Mouse (Mus musculus) midbrain, embryonic 10.5 days (tissue): Measurements from ENCODE around the gene Nobox. TPM values are rescaled to one million over a fixed set of nuclear protein-coding genes. Genes with fewer than 3 reads are reported as not detected.

ENCODE experiments used
- DNase-seq: peaks from one replicate; pipeline ENCODE4 v3.0.0-alpha.2; 2017; ENCODE audit warnings: low spot score
- H3K27ac ChIP-seq: fragments of 300-500 bp; sonication (generic); replicated peaks from 2 replicates; pipeline ENCODE4 v1.5.1; 2016; ENCODE audit warnings: mild to moderate bottlenecking
- H3K27me3 ChIP-seq: fragments of 300-500 bp; sonication (generic); 2 replicates; pipeline ENCODE4 v1.6.1; 2016; ENCODE audit warnings: low read depth, mild to moderate bottlenecking; ENCODE audit not compliant: poor library complexity, severe bottlenecking
- H3K36me3 ChIP-seq: fragments of 300-500 bp; sonication (generic); 2 replicates; pipeline ENCODE4 v1.6.1; 2016; ENCODE audit warnings: mild to moderate bottlenecking, moderate library complexity
- H3K4me1 ChIP-seq: fragments of 300-500 bp; sonication (generic); 2 replicates; pipeline ENCODE4 v1.6.1; 2016
- H3K4me3 ChIP-seq: fragments of 300-500 bp; sonication (generic); 2 replicates; pipeline ENCODE4 v1.5.1; 2016; ENCODE audit warnings: mild to moderate bottlenecking, moderate library complexity
- H3K9me3 ChIP-seq: fragments of 300-500 bp; sonication (generic); replicated peaks from 2 replicates; pipeline ENCODE4 v1.6.1; 2016; ENCODE audit warnings: mild to moderate bottlenecking
- WGBS: fragments of 180-500 bp; shearing (Covaris S2); methylation state at CpG from one replicate; pipeline ENCODE4 v1.1.7; 2016; 5-methylcytosine and 5-hydroxymethylcytosine counted together
- polyA plus RNA-seq: library from polyadenylated mRNA; unstranded; fragments of >200 nt; fragmentation: Nextera tagmentation; extraction: Ambion mirVana; gene quantifications from 2 replicates; pipeline ENCODE4 v1.2.1, GENCODE M21; 2016

Gene Nobox
- polyA plus RNA-seq, 1 experiment from 2014 or later: not detected

- Histone ChIP-seq H3K4me3 (no peak overlapping the region), H3K36me3 (no peaks in the 10 kb centered on the region), H3K9me3 (no peaks in the 10 kb centered on the region), H3K27ac (no peak overlapping the region), H3K27me3 (no peaks in the 10 kb centered on the region), H3K4me1 (peaks cover 10% of the 10 kb centered on the region; the same call in 1 of the 2 replicates)
- 80% methylated on average over 6 of the region's 6 CpGs for WGBS
- no peak for DNase-seq
Measured at GRCm38 (mm10) chr6:43310071-43310470, 717 bp upstream of the Nobox start.

GRCm38 (mm10) chr6:43297508-43297850 is 11.9 kb downstream of the Nobox start:
- Histone ChIP-seq H3K36me3 (no peaks in the 10 kb centered on the region), H3K27me3 (no peaks in the 10 kb centered on the region), H3K9me3 (no peaks in the 10 kb centered on the region), H3K4me1 (peaks cover 10% of the 10 kb centered on the region), H3K27ac (no peak overlapping the region), H3K4me3 (no peak overlapping the region)
- WGBS: 22% methylated on average over 2 of the region's 2 CpGs
- DNase-seq: peak; percentile 27

- Histone ChIP-seq H3K4me3 (no peak overlapping the region), H3K9me3 (no peaks in the 10 kb centered on the region), H3K4me1 (peaks cover 10% of the 10 kb centered on the region), H3K36me3 (no peaks in the 10 kb centered on the region), H3K27me3 (no peaks in the 10 kb centered on the region), H3K27ac (no peak overlapping the region)
- no peak for DNase-seq
- WGBS: 48% methylated on average over 7 of the region's 7 CpGs
Measured at GRCm38 (mm10) chr6:43296798-43297507, 12.4 kb downstream of the Nobox start.

GRCm38 (mm10) chr6:43295908-43296307 is 13.4 kb downstream of the Nobox start:
- Histone ChIP-seq H3K36me3 (no peaks in the 10 kb centered on the region), H3K27me3 (no peaks in the 10 kb centered on the region), H3K27ac (no peak overlapping the region), H3K9me3 (no peaks in the 10 kb centered on the region), H3K4me3 (no peak overlapping the region), H3K4me1 (peaks cover 10% of the 10 kb centered on the region)
- 58% methylated on average over 5 of the region's 5 CpGs for WGBS
- no peak for DNase-seq

GRCm38 (mm10) chr6:43293175-43293574 is 16.2 kb downstream of the Nobox start:
- Histone ChIP-seq H3K4me1 (peaks cover 10% of the 10 kb centered on the region), H3K4me3 (no peak overlapping the region), H3K9me3 (no peaks in the 10 kb centered on the region), H3K27ac (no peak overlapping the region), H3K36me3 (no peaks in the 10 kb centered on the region), H3K27me3 (no peaks in the 10 kb centered on the region)
- WGBS: 84% methylated on average over 7 of the region's 7 CpGs
- no peak for DNase-seq

- H3K27ac ChIP-seq: no peak overlapping the region
- no peaks in the 10 kb centered on the region for H3K36me3 ChIP-seq
- no peaks in the 10 kb centered on the region for H3K27me3 ChIP-seq
- 85% methylated on average over 6 of the region's 6 CpGs for WGBS
- no peak for DNase-seq
- H3K9me3 ChIP-seq: no peaks in the 10 kb centered on the region
- H3K4me1 ChIP-seq: peaks cover 4% of the 10 kb centered on the region
- no peak overlapping the region for H3K4me3 ChIP-seq
Measured at GRCm38 (mm10) chr6:43292471-43293076, 16.8 kb downstream of the Nobox start.

- no peak overlapping the region for H3K27ac ChIP-seq
- 84% methylated on average over 3 of the region's 3 CpGs for WGBS
- no peak overlapping the region for H3K4me3 ChIP-seq
- H3K4me1 ChIP-seq: no peaks in the 10 kb centered on the region
- H3K9me3 ChIP-seq: no peaks in the 10 kb centered on the region
- H3K36me3 ChIP-seq: no peaks in the 10 kb centered on the region
- no peak for DNase-seq
- no peaks in the 10 kb centered on the region for H3K27me3 ChIP-seq
Measured at GRCm38 (mm10) chr6:43292041-43292440, 17.3 kb downstream of the Nobox start.

- Histone ChIP-seq H3K27me3 (no peaks in the 10 kb centered on the region), H3K9me3 (no peaks in the 10 kb centered on the region), H3K4me3 (no peak overlapping the region), H3K4me1 (no peaks in the 10 kb centered on the region), H3K36me3 (no peaks in the 10 kb centered on the region), H3K27ac (no peak overlapping the region)
- DNase-seq: no peak
- 89% methylated on average over 5 of the region's 5 CpGs for WGBS
Measured at GRCm38 (mm10) chr6:43280481-43280880, 28.9 kb downstream of the Nobox start.

- Histone ChIP-seq H3K9me3 (no peaks in the 10 kb centered on the region), H3K27ac (no peak overlapping the region), H3K4me1 (no peaks in the 10 kb centered on the region), H3K4me3 (no peak overlapping the region), H3K36me3 (no peaks in the 10 kb centered on the region), H3K27me3 (no peaks in the 10 kb centered on the region)
- no peak for DNase-seq
Measured at GRCm38 (mm10) chr6:43278247-43278646, 31.1 kb downstream of the Nobox start.

GRCm38 (mm10) chr6:43274123-43274522 is 35.2 kb downstream of the Nobox start:
- H3K4me1 ChIP-seq: no peaks in the 10 kb centered on the region
- H3K27me3 ChIP-seq: no peaks in the 10 kb centered on the region
- H3K27ac ChIP-seq: no peak overlapping the region
- no peaks in the 10 kb centered on the region for H3K36me3 ChIP-seq
- DNase-seq: no peak
- no peak overlapping the region for H3K4me3 ChIP-seq
- WGBS: 85% methylated on average over 4 of the region's 4 CpGs
- H3K9me3 ChIP-seq: no peaks in the 10 kb centered on the region

GRCm38 (mm10) chr6:43272597-43272996 is 36.8 kb downstream of the Nobox start:
- no peak overlapping the region for H3K27ac ChIP-seq

GRCm38 (mm10) chr6:43266356-43266755 is 43.0 kb downstream of the Nobox start:
- Histone ChIP-seq H3K27ac (no peak overlapping the region; the same call in 1 of the 2 replicates), H3K4me1 (peaks cover 14% of the 10 kb centered on the region), H3K9me3 (no peaks in the 10 kb centered on the region), H3K27me3 (peaks cover 42% of the 10 kb centered on the region), H3K4me3 (peak overlapping the region; percentile 70), H3K36me3 (no peaks in the 10 kb centered on the region)
- 4% methylated on average over 8 of the region's 8 CpGs for WGBS
- DNase-seq: peak; percentile 29

More at GRCm38 (mm10) chr6:43272597-43272996, 36.8 kb downstream of the Nobox start:
- H3K27me3 ChIP-seq: no peaks in the 10 kb centered on the region
- no peak for DNase-seq
- H3K36me3 ChIP-seq: no peaks in the 10 kb centered on the region
- no peaks in the 10 kb centered on the region for H3K9me3 ChIP-seq
- H3K4me3 ChIP-seq: no peak overlapping the region
- no peaks in the 10 kb centered on the region for H3K4me1 ChIP-seq

- H3K27me3 ChIP-seq: peaks cover 42% of the 10 kb centered on the region
- H3K4me1 ChIP-seq: peaks cover 14% of the 10 kb centered on the region
- no peaks in the 10 kb centered on the region for H3K36me3 ChIP-seq
- peak within 1 kb of the TSS; percentile 82 for H3K27ac ChIP-seq
- peak within 1 kb of the TSS; percentile 70 for H3K4me3 ChIP-seq
- H3K9me3 ChIP-seq: no peaks in the 10 kb centered on the region
- WGBS: 2% methylated on average over 45 of the region's 48 CpGs
- DNase-seq: peak; percentile 47
Measured at GRCm38 (mm10) chr6:43265363-43266041, 43.9 kb downstream of the Nobox start, which contains the start of gene Arhgef5. TSS of gene Arhgef5 (plus strand) at chr6:43265582.
